ENCODE assay signal across 9 mouse cellular contexts in the genomic region with DNA sequence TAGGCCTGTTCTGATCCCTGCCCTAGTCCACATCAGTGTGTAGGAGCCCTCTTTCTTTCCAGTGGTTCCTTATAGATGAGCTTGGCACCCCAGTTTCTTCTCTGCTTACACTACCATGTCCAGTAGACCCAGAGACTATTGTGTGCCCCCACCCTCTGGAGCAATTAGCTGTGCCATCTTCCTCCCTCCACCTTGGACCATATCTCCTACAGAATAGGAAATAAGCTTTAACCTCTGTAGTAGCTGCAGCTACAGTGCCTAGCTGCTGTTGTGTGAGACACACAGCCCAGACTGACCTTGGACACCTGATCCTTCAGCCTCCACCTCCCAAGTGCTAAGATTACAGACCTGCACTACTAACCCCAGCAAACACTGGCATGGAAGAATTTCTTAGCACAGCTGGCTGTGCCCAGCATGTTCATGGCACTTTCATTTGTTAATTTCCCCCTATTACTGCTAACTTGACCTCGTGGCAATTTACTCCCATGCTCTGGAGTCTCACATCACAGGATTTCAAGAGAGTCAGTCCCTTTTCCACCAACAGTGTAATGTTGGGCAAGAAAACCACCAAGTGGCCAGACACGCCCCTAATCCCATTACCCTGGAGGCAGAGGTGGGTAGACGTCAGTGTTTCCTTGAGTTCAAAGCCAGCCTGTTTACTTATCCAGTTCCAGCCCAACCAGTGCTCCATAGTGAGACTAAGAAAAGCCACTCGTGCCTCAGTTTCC. TPM values are rescaled to one million over a fixed set of nuclear protein-coding genes. Genes with fewer than 3 reads are reported as not detected.
DNase-seq lines count a peak whose midpoint lies in the region; ATAC-seq and TF ChIP-seq lines count a peak whose summit lies in the region.
"Had no signal": no experiment of that assay in that cellular context is flagged by ENCODE, and none has a peak within 500 bp of the region (broad histone marks: within the 10 kb centered on the region; RNA-seq: fewer than 3 reads in every experiment).

No protein-coding gene starts in this region.

- ATAC-seq in kidney, embryonic 15.5 days (replicated peaks; ENCODE audit: low FRiP score): peak; percentile 85
- no peak for ATAC-seq in limb, embryonic 13.5 days (ENCODE audit: low FRiP score, low read depth)
- ATAC-seq in monocyte, adult 5-6 weeks (replicated peaks; ENCODE audit: insufficient number of reproducible peaks, low FRiP score, low TSS enrichment, poor library complexity, severe bottlenecking): 0 out of 2 replicates have a peak, but pooled peaks have one; percentile 10
- ATAC-seq in forebrain, embryonic 11.5 days (replicated peaks; ENCODE audit: low FRiP score): no peak

- H3K4me2 ChIP-seq in kidney, embryonic 15.5 days: peak overlapping the region; percentile 87
- peak overlapping the region; percentile 81 for H3K4me2 ChIP-seq in limb, embryonic 13.5 days (replicated peaks)
- no peak overlapping the region for H3K4me2 ChIP-seq in forebrain, embryonic 11.5 days (ENCODE audit: low read depth, low read length, severe bottlenecking)

- H3K4me1 ChIP-seq in kidney, embryonic 15.5 days: peaks cover 18% of the 10 kb centered on the region
- peaks cover 12% of the 10 kb centered on the region for H3K4me1 ChIP-seq in limb, embryonic 13.5 days
- no peaks in the 10 kb centered on the region for H3K4me1 ChIP-seq in cerebellum, adult 2 months (ENCODE audit: control insufficient read depth, insufficient read depth, low read length)
- peaks cover 4% of the 10 kb centered on the region for H3K4me1 ChIP-seq in forebrain, embryonic 11.5 days (replicated peaks; ENCODE audit: control insufficient read depth, insufficient read depth, low read length)

- WGBS in kidney, embryonic 15.5 days: 47% methylated on average over 4 of the region's 4 CpGs
- 47% methylated on average over 4 of the region's 4 CpGs for WGBS in limb, embryonic 13.5 days
- 86% methylated on average over 4 of the region's 4 CpGs for WGBS in cerebellum, adult 2 months
- WGBS in forebrain, embryonic 11.5 days: 61% methylated on average over 4 of the region's 4 CpGs

- peak overlapping the region; percentile 90 for H3K27ac ChIP-seq in kidney, embryonic 15.5 days
- no peak overlapping the region; the same call in 1 of the 2 replicates for H3K27ac ChIP-seq in limb, embryonic 13.5 days
- H3K27ac ChIP-seq in cerebellum, adult 2 months (ENCODE audit: insufficient read depth, low read length): no peak overlapping the region
- H3K27ac ChIP-seq in forebrain, embryonic 11.5 days (ENCODE audit: low read depth, low read length): no peak overlapping the region
- H3K27ac ChIP-seq: neural tube, embryonic 13.5 days had no signal

- TF ChIP-seq POLR2A in cerebellum, adult 2 months (IDR thresholded peaks at IDR 0.05; ENCODE audit: borderline replicate concordance, insufficient read depth, low read length): no peak

- no peak for TF ChIP-seq CTCF in cerebellum, adult 2 months (IDR thresholded peaks at IDR 0.05; ENCODE audit: borderline replicate concordance, insufficient read depth, low read depth, low read length)

- no peaks in the 10 kb centered on the region for H3K9me3 ChIP-seq in kidney, embryonic 15.5 days (replicated peaks)
- H3K9me3 ChIP-seq in limb, embryonic 13.5 days: no peaks in the 10 kb centered on the region; the same call in 1 of the 2 replicates
- no peaks in the 10 kb centered on the region for H3K9me3 ChIP-seq in forebrain, embryonic 11.5 days (ENCODE audit: control insufficient read depth, low read length)
- H3K9me3 ChIP-seq: neural tube, embryonic 13.5 days had no signal

- no peak overlapping the region for H3K4me3 ChIP-seq in kidney, embryonic 15.5 days (replicated peaks)
- peak overlapping the region; percentile 62 for H3K4me3 ChIP-seq in limb, embryonic 13.5 days
- H3K4me3 ChIP-seq in cerebellum, adult 2 months (replicated peaks; ENCODE audit: insufficient read depth, low read depth, low read length): no peak overlapping the region
- H3K4me3 ChIP-seq in forebrain, embryonic 11.5 days (ENCODE audit: low read depth, low read length): no peak overlapping the region

- H3K9ac ChIP-seq in kidney, embryonic 15.5 days: no peak overlapping the region
- H3K9ac ChIP-seq in limb, embryonic 13.5 days: no peak overlapping the region
- no peak overlapping the region for H3K9ac ChIP-seq in forebrain, embryonic 11.5 days (ENCODE audit: low read length)

- H3K36me3 ChIP-seq in kidney, embryonic 15.5 days: 0 out of 2 replicates have a peak, but pooled peaks cover 6% of the 10 kb centered on the region
- H3K36me3 ChIP-seq in limb, embryonic 13.5 days: peaks cover 8% of the 10 kb centered on the region
- no peaks in the 10 kb centered on the region for H3K36me3 ChIP-seq in forebrain, embryonic 11.5 days (ENCODE audit: control insufficient read depth, insufficient read depth, low read length)
- H3K36me3 ChIP-seq: neural tube, embryonic 13.5 days had no signal

- no peaks in the 10 kb centered on the region for H3K27me3 ChIP-seq in kidney, embryonic 15.5 days
- no peaks in the 10 kb centered on the region for H3K27me3 ChIP-seq in limb, embryonic 13.5 days
- H3K27me3 ChIP-seq in cerebellum, adult 2 months (ENCODE audit: control insufficient read depth, insufficient read depth, low read length): no peaks in the 10 kb centered on the region
- H3K27me3 ChIP-seq in forebrain, embryonic 11.5 days (ENCODE audit: control insufficient read depth, insufficient read depth, low read length): no peaks in the 10 kb centered on the region
- H3K27me3 ChIP-seq: neural tube, embryonic 13.5 days had no signal

- no peak for DNase-seq in kidney, postnatal 25 days
- peak; percentile 45 for DNase-seq in ZHBTc4 (ENCODE audit: low read depth, low spot score)
- no peak for DNase-seq in cerebellum, adult 2 months
- DNase-seq in cerebellum, adult 11-12 months: no peak
- no peak for DNase-seq in forebrain, embryonic 11.5 days (ENCODE audit: low spot score)

RNA-seq across cellular contexts. Expression of a gene that starts 1.5 kb away (rescaled TPM):
- 6.6 and 7.9 TPM in 2 replicates for polyA plus RNA-seq in kidney, embryonic 15.5 days (2015; fragmentation: Nextera tagmentation; extraction: Ambion mirVana)
- polyA plus RNA-seq in limb, embryonic 13.5 days (2015; fragmentation: Nextera tagmentation; extraction: Ambion mirVana): 10.6 and 11.4 TPM in 2 replicates
- total RNA-seq in monocyte, adult 5-6 weeks (2017): 352 to 549 TPM (median 444 TPM) in 3 replicates
- polyA plus RNA-seq in cerebellum, adult 2 months (2012; rRNA removed): 2.0 and 2.4 TPM in 2 replicates
- 2.2 and 3.2 TPM in 2 replicates for polyA plus RNA-seq in forebrain, embryonic 11.5 days (2014; fragmentation: Nextera tagmentation; extraction: Ambion mirVana)

RNA-seq across cellular contexts. Expression of a gene that starts 34.6 kb away (rescaled TPM):
- 35.6 and 37.9 TPM in 2 replicates for polyA plus RNA-seq in kidney, embryonic 15.5 days (2015; fragmentation: Nextera tagmentation; extraction: Ambion mirVana)
- polyA plus RNA-seq in limb, embryonic 13.5 days (2015; fragmentation: Nextera tagmentation; extraction: Ambion mirVana): 42.7 and 43.5 TPM in 2 replicates
- 79.5 to 117 TPM (median 103 TPM) in 3 replicates for total RNA-seq in monocyte, adult 5-6 weeks (2017)
- polyA plus RNA-seq in cerebellum, adult 2 months (2012; rRNA removed): 32.6 and 37.8 TPM in 2 replicates
- polyA plus RNA-seq in forebrain, embryonic 11.5 days (2014; fragmentation: Nextera tagmentation; extraction: Ambion mirVana): 45.6 and 47.7 TPM in 2 replicates

Comparison
In these comparisons a context has a peak if more than half of its experiments do, and no peak if none do; other contexts are left out.
1. ATAC-seq: peak in kidney, embryonic 15.5 days (single experiment) and monocyte, adult 5-6 weeks (single experiment); none in limb, embryonic 13.5 days (single experiment) and forebrain, embryonic 11.5 days (single experiment).